Mouse (Mus musculus) limb, embryonic 15.5 days (tissue): ENCODE data around the gene Epb41l2. TPM values are rescaled to one million over a fixed set of nuclear protein-coding genes. Genes with fewer than 3 reads are reported as not detected.

Source experiments
- ATAC-seq: fragments of 200-750 bp; cut with Nextera tagmentation; 2 replicates; pipeline ENCODE4 v1.8.0; 2017; ENCODE audit warnings: low read depth, moderate TSS enrichment; ENCODE audit not compliant: insufficient number of reproducible peaks, low FRiP score, low TSS enrichment
- H3K27ac ChIP-seq: fragments of 300-500 bp; sonication (generic); 2 replicates; pipeline ENCODE4 v1.5.1; 2015; ENCODE audit warnings: moderate library complexity, mild to moderate bottlenecking, inconsistent platforms
- H3K27me3 ChIP-seq: fragments of 300-500 bp; sonication (generic); 2 replicates; pipeline ENCODE4 v1.6.1; 2015; ENCODE audit warnings: inconsistent platforms
- H3K36me3 ChIP-seq: fragments of 300-500 bp; sonication (generic); 2 replicates; pipeline ENCODE4 v1.6.1; 2015; ENCODE audit warnings: inconsistent platforms
- H3K4me1 ChIP-seq: fragments of 300-500 bp; sonication (generic); 2 replicates; pipeline ENCODE4 v1.6.1; 2015; ENCODE audit warnings: inconsistent platforms
- H3K4me2 ChIP-seq: fragments of 300-500 bp; sonication (generic); 2 replicates; pipeline ENCODE4 v1.6.1; 2015; ENCODE audit warnings: mild to moderate bottlenecking, inconsistent platforms
- H3K4me3 ChIP-seq: fragments of 300-500 bp; sonication (generic); 2 replicates; pipeline ENCODE4 v1.5.1; 2015; ENCODE audit warnings: mild to moderate bottlenecking, inconsistent platforms
- H3K9ac ChIP-seq: fragments of 300-500 bp; sonication (generic); 2 replicates; pipeline ENCODE4 v1.6.1; 2015; ENCODE audit warnings: inconsistent platforms
- H3K9me3 ChIP-seq: fragments of 300-500 bp; sonication (generic); 2 replicates; pipeline ENCODE4 v1.6.1; 2016; ENCODE audit warnings: inconsistent platforms
- WGBS: fragments of 180-500 bp; shearing (Covaris S2); methylation state at CpG from one replicate; pipeline ENCODE4 v1.1.7; 2015; 5-methylcytosine and 5-hydroxymethylcytosine counted together
- polyA plus RNA-seq: library from polyadenylated mRNA; unstranded; fragments of >200 nt; fragmentation: Nextera tagmentation; extraction: Ambion mirVana; gene quantifications from 2 replicates; pipeline ENCODE4 v1.2.1, GENCODE M21; 2015

Epb41l2 gene
- polyA plus RNA-seq, 1 experiment from 2014 or later: 79.7 TPM

- Histone ChIP-seq H3K27me3 (no peaks in the 10 kb centered on the region), H3K9me3 (no peaks in the 10 kb centered on the region), H3K9ac (no peak overlapping the region), H3K4me2 (no peak overlapping the region), H3K4me1 (no peaks in the 10 kb centered on the region), H3K4me3 (no peak overlapping the region), H3K36me3 (no peaks in the 10 kb centered on the region), H3K27ac (no peak overlapping the region)
- no peak for ATAC-seq
- WGBS: 40% methylated on average over 4 of the region's 4 CpGs
These were observed 193.3 kb downstream of the Epb41l2 start for GRCm38 (mm10) chr10:25552936-25553335.

- Histone ChIP-seq H3K36me3 (no peaks in the 10 kb centered on the region), H3K9me3 (no peaks in the 10 kb centered on the region), H3K27me3 (no peaks in the 10 kb centered on the region), H3K4me2 (no peak overlapping the region), H3K4me3 (no peak overlapping the region), H3K4me1 (no peaks in the 10 kb centered on the region), H3K27ac (no peak overlapping the region), H3K9ac (no peak overlapping the region)
- WGBS: 61% methylated on average over 9 of the region's 9 CpGs
- no peak for ATAC-seq
These were observed 212.0 kb downstream of the Epb41l2 start for GRCm38 (mm10) chr10:25571319-25572240.

Other genes starting within 250 kb of the Epb41l2 start
- 13.7 and 14.0 TPM in 2 replicates for gene Akap7, start 51.9 kb upstream of the Epb41l2 start, polyA plus RNA-seq
- not detected in 2 replicates for gene Smlr1, start 176.5 kb downstream of the Epb41l2 start, polyA plus RNA-seq